Mouse (Mus musculus): ENCODE data around the gene Arhgap45. TPM values are rescaled to one million over a fixed set of nuclear protein-coding genes. Genes with fewer than 3 reads are reported as not detected.
A peak's percentile ranks its signal among the peaks of the same experiment; 100 is the strongest.

The Arhgap45 gene
- total and polyA plus RNA-seq, 2 experiments from 2014 or later: 1.7 to 2.3 TPM

DNA sequence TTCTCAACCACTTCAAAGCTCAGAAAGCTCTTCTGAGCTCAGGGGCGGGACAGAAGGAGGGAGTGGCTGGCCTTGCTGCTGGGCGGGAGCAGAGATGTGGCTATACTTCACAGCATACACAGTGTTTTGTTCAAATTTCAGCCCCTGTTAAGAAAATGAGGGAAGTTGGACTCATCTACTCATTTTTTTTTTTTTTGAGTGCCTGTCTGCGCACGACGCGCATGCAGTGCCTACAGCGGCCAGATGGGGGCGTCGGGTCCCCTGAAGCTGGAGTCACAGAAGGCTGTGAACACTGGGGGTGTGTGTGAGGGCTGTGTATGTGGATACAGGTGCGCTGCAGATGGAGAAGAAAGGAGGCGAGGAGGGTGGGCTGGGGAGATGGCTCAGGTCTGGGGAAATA is 29.5 kb upstream of the Arhgap45 start:
- no peak overlapping the region for H3K4me2 ChIP-seq (ENCODE audit: low read depth)
- peak; percentile 88 for DNase-seq
- peaks cover 30% of the 10 kb centered on the region for H3K27me3 ChIP-seq (ENCODE audit: insufficient read depth, low read length)
- no peak for ATAC-seq
- no peak overlapping the region for H3K4me3 ChIP-seq (ENCODE audit: low read depth, low read length)
- peaks cover 14% of the 10 kb centered on the region; the same call in 1 of the 2 replicates for H3K4me1 ChIP-seq (ENCODE audit: insufficient read depth)
- H3K36me3 ChIP-seq (ENCODE audit: insufficient read depth): no peaks in the 10 kb centered on the region
- no peak overlapping the region for H3K9ac ChIP-seq
- no peak overlapping the region for H3K27ac ChIP-seq (ENCODE audit: low read depth, low read length)
- no peaks in the 10 kb centered on the region for H3K9me3 ChIP-seq (ENCODE audit: low read length)
- 4% methylated on average over 11 of the region's 11 CpGs for WGBS
- peak; percentile 87 for TF ChIP-seq CTCF (IDR thresholded peaks at IDR 0.05; ENCODE audit: low read depth)

GRCm38 (mm10) chr10:79987771-79988505 is 28.5 kb upstream of the Arhgap45 start:
- H3K4me3 ChIP-seq (ENCODE audit: low read depth, low read length): peak overlapping the region; percentile 45
- DNase-seq (no peak), ATAC-seq (no peak)
- peaks cover 13% of the 10 kb centered on the region; the same call in 1 of the 2 replicates for H3K4me1 ChIP-seq (ENCODE audit: insufficient read depth)
- no peak overlapping the region for H3K27ac ChIP-seq (ENCODE audit: low read depth, low read length)
- peak overlapping the region; percentile 43 for H3K9ac ChIP-seq
- H3K36me3 ChIP-seq (ENCODE audit: insufficient read depth): no peaks in the 10 kb centered on the region
- 13% methylated on average over 27 of the region's 27 CpGs for WGBS
- H3K27me3 ChIP-seq (ENCODE audit: insufficient read depth, low read length): peaks cover 30% of the 10 kb centered on the region
- TF ChIP-seq CTCF (IDR thresholded peaks at IDR 0.05; ENCODE audit: low read depth): no peak
- H3K4me2 ChIP-seq (ENCODE audit: low read depth): peak overlapping the region; percentile 66
- H3K9me3 ChIP-seq (ENCODE audit: low read length): no peaks in the 10 kb centered on the region

GRCm38 (mm10) chr10:79988506-79989271 is 27.8 kb upstream of the Arhgap45 start, which contains the start of gene Cnn2:
Gene Cnn2, plus strand, starts transcription at chr10:79988584.
- Histone ChIP-seq H3K36me3 (ENCODE audit: insufficient read depth) (no peaks in the 10 kb centered on the region), H3K4me3 (ENCODE audit: low read depth, low read length) (peak within 1 kb of the TSS; percentile 45), H3K27me3 (ENCODE audit: insufficient read depth, low read length) (peaks cover 30% of the 10 kb centered on the region), H3K4me2 (ENCODE audit: low read depth) (peak within 1 kb of the TSS; percentile 66), H3K9ac (peak within 1 kb of the TSS; percentile 43), H3K27ac (ENCODE audit: low read depth, low read length) (no peak within 1 kb of the TSS), H3K4me1 (ENCODE audit: insufficient read depth) (peaks cover 6% of the 10 kb centered on the region; the same call in 1 of the 2 replicates), H3K9me3 (ENCODE audit: low read length) (no peaks in the 10 kb centered on the region)
- TF ChIP-seq CTCF (IDR thresholded peaks at IDR 0.05; ENCODE audit: low read depth): no peak
- 1% methylated on average over 59 of the region's 59 CpGs for WGBS
- DNase-seq (no peak), ATAC-seq (no peak)

DNA sequence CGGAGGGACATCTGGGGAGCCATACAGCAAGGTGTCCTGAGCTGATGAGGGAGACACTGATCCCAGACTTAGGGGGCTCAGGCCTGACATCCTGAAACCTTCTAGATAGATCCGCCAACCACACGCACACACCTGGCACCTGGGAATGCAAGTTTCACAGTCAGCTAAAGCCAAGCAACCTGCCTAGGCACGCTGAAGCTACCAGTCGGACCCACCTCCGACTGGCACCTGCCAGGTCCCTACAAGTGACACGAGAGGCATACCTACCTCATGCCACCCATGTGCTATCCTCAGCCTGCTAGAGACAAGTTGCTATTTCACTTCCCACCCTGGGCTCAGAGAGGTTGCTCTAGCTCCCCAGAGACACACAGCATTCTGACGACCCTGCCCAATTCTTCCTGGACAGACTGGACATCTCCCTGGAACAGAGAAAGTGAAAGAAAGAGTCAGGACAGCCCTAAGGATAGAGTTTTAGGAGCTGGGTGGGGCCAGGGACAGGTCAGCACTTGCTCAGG is 27.1 kb upstream of the Arhgap45 start:
- Histone ChIP-seq H3K4me1 (ENCODE audit: insufficient read depth) (peaks cover 6% of the 10 kb centered on the region; the same call in 1 of the 2 replicates), H3K36me3 (ENCODE audit: insufficient read depth) (no peaks in the 10 kb centered on the region), H3K9ac (no peak overlapping the region), H3K27me3 (ENCODE audit: insufficient read depth, low read length) (peaks cover 30% of the 10 kb centered on the region), H3K4me3 (ENCODE audit: low read depth, low read length) (no peak overlapping the region), H3K9me3 (ENCODE audit: low read length) (no peaks in the 10 kb centered on the region), H3K27ac (ENCODE audit: low read depth, low read length) (no peak overlapping the region), H3K4me2 (ENCODE audit: low read depth) (peak overlapping the region; percentile 66; the same call in 1 of the 2 replicates)
- WGBS: 35% methylated on average over 8 of the region's 8 CpGs
- DNase-seq (no peak), ATAC-seq (no peak)
- no peak for TF ChIP-seq CTCF (IDR thresholded peaks at IDR 0.05; ENCODE audit: low read depth)

DNA sequence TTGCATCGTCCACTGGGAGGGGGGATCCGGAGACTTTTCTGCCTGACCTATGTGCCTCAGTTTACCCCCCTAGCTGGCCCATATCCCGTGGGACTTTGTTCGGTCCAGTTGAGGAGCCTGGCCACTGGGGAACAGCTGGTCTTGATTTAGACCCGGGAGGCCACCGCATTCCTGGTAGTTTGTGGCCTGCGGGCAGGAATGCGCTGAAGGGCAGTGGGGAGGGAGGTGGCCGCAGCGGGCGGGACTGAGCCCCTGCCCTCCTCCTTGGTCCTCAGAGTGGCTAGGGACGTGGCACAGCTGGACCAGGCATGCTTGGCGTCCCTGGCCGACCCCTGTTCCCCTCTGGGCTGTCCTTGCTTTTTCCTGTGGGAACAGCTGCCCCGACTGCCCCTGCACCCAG is 26.6 kb upstream of the Arhgap45 start:
- H3K36me3 ChIP-seq (ENCODE audit: insufficient read depth): no peaks in the 10 kb centered on the region
- peaks cover 30% of the 10 kb centered on the region for H3K27me3 ChIP-seq (ENCODE audit: insufficient read depth, low read length)
- H3K4me1 ChIP-seq (ENCODE audit: insufficient read depth): peaks cover 6% of the 10 kb centered on the region; the same call in 1 of the 2 replicates
- H3K4me2 ChIP-seq (ENCODE audit: low read depth): no peak overlapping the region
- H3K9me3 ChIP-seq (ENCODE audit: low read length): no peaks in the 10 kb centered on the region
- no peak for TF ChIP-seq CTCF (IDR thresholded peaks at IDR 0.05; ENCODE audit: low read depth)
- no peak overlapping the region for H3K4me3 ChIP-seq (ENCODE audit: low read depth, low read length)
- no peak overlapping the region for H3K9ac ChIP-seq
- WGBS: 24% methylated on average over 14 of the region's 15 CpGs
- H3K27ac ChIP-seq (ENCODE audit: low read depth, low read length): no peak overlapping the region
- DNase-seq (no peak), ATAC-seq (no peak)

DNA sequence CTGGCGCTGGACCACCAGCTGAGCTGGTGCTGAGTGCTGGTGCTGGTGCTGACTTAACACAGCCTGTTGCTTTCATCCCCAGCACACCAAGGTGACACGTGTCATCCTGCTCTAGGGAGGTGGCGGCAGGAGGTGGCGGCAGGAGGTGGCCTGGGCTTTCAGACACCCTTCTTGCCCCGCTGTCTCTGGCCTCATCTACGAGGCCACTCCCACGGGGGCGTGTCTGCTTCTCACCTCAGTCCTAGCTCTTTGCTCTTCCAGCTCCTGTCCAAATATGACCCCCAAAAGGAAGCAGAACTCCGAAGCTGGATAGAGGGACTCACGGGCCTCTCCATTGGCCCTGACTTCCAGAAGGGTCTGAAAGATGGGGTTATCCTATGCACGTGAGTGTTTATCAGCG is 25.4 kb upstream of the Arhgap45 start:
- TF ChIP-seq CTCF (IDR thresholded peaks at IDR 0.05; ENCODE audit: low read depth): no peak
- peaks cover 4% of the 10 kb centered on the region; the same call in 1 of the 2 replicates for H3K4me1 ChIP-seq (ENCODE audit: insufficient read depth)
- H3K4me2 ChIP-seq (ENCODE audit: low read depth): no peak overlapping the region
- H3K9ac ChIP-seq: no peak overlapping the region
- no peak overlapping the region for H3K4me3 ChIP-seq (ENCODE audit: low read depth, low read length)
- H3K9me3 ChIP-seq (ENCODE audit: low read length): no peaks in the 10 kb centered on the region
- WGBS: 56% methylated on average over 12 of the region's 12 CpGs
- H3K27me3 ChIP-seq (ENCODE audit: insufficient read depth, low read length): peaks cover 30% of the 10 kb centered on the region
- no peak overlapping the region for H3K27ac ChIP-seq (ENCODE audit: low read depth, low read length)
- DNase-seq (no peak), ATAC-seq (no peak)
- H3K36me3 ChIP-seq (ENCODE audit: insufficient read depth): no peaks in the 10 kb centered on the region

Data from forebrain, postnatal 0 days (tissue).